9 mouse cellular contexts compared by ENCODE assay signal in genomic region chr17:86471684-86472083, GRCm38 (mm10). TPM values are rescaled to one million over a fixed set of nuclear protein-coding genes. Genes with fewer than 3 reads are reported as not detected.
DNase-seq lines count a peak whose midpoint lies in the region; ATAC-seq and TF ChIP-seq lines count a peak whose summit lies in the region.
"Had no signal": no experiment of that assay in that cellular context is flagged by ENCODE, and none has a peak within 500 bp of the region (broad histone marks: within the 10 kb centered on the region; RNA-seq: fewer than 3 reads in every experiment).

No protein-coding gene starts in this region.

- 0 out of 2 replicates have a peak, but pooled peaks cover 10% of the 10 kb centered on the region for H3K4me1 ChIP-seq in forebrain, postnatal 0 days (ENCODE audit: insufficient read depth)
- H3K4me1 ChIP-seq in forebrain, embryonic 15.5 days: peaks cover 22% of the 10 kb centered on the region
- peaks cover 7% of the 10 kb centered on the region for H3K4me1 ChIP-seq in intestine, embryonic 16.5 days (ENCODE audit: control insufficient read depth, insufficient read depth, low read length)
- H3K4me1 ChIP-seq in heart, embryonic 11.5 days (ENCODE audit: control insufficient read depth, insufficient read depth, low read length): peaks cover 28% of the 10 kb centered on the region

- TF ChIP-seq CTCF in forebrain, postnatal 0 days (IDR thresholded peaks at IDR 0.05; ENCODE audit: low read depth): peak; percentile 78

- DNase-seq in forebrain, postnatal 0 days: peak; percentile 68
- DNase-seq in A20 (ENCODE audit: low read depth, low spot score): peak; percentile 63
- peak; percentile 76 for DNase-seq in cerebellum, adult 11 months
- peak; percentile 25 for DNase-seq in retina, embryonic 14.5 days (ENCODE audit: low spot score)

- H3K9me3 ChIP-seq in forebrain, postnatal 0 days (ENCODE audit: low read length): no peaks in the 10 kb centered on the region
- H3K9me3 ChIP-seq in forebrain, embryonic 15.5 days: no peaks in the 10 kb centered on the region
- H3K9me3 ChIP-seq in intestine, embryonic 16.5 days (ENCODE audit: control insufficient read depth, low read length): no peaks in the 10 kb centered on the region
- no peaks in the 10 kb centered on the region for H3K9me3 ChIP-seq in heart, embryonic 11.5 days (replicated peaks; ENCODE audit: control insufficient read depth, low read length)

- H3K36me3 ChIP-seq in forebrain, postnatal 0 days (ENCODE audit: insufficient read depth): no peaks in the 10 kb centered on the region
- no peaks in the 10 kb centered on the region for H3K36me3 ChIP-seq in forebrain, embryonic 15.5 days
- H3K36me3 ChIP-seq in intestine, embryonic 16.5 days (ENCODE audit: control insufficient read depth, insufficient read depth, low read length): no peaks in the 10 kb centered on the region
- no peaks in the 10 kb centered on the region for H3K36me3 ChIP-seq in heart, embryonic 11.5 days (ENCODE audit: control insufficient read depth, insufficient read depth, low read length)

- no peak overlapping the region for H3K9ac ChIP-seq in forebrain, postnatal 0 days
- no peak overlapping the region for H3K9ac ChIP-seq in forebrain, embryonic 15.5 days (replicated peaks)
- H3K9ac ChIP-seq in intestine, embryonic 16.5 days (ENCODE audit: low read depth, low read length): no peak overlapping the region
- no peak overlapping the region for H3K9ac ChIP-seq in heart, embryonic 11.5 days (ENCODE audit: low read depth, low read length)

- H3K4me2 ChIP-seq in forebrain, postnatal 0 days (ENCODE audit: low read depth): no peak overlapping the region
- no peak overlapping the region for H3K4me2 ChIP-seq in forebrain, embryonic 15.5 days (replicated peaks)
- H3K4me2 ChIP-seq in intestine, embryonic 16.5 days (ENCODE audit: low read depth, low read length): no peak overlapping the region
- H3K4me2 ChIP-seq in heart, embryonic 11.5 days: no peak overlapping the region

- no peaks in the 10 kb centered on the region for H3K27me3 ChIP-seq in forebrain, postnatal 0 days (ENCODE audit: insufficient read depth, low read length)
- no peaks in the 10 kb centered on the region for H3K27me3 ChIP-seq in forebrain, embryonic 15.5 days
- no peaks in the 10 kb centered on the region for H3K27me3 ChIP-seq in intestine, embryonic 16.5 days (replicated peaks; ENCODE audit: control insufficient read depth, insufficient read depth, low read length)
- no peaks in the 10 kb centered on the region for H3K27me3 ChIP-seq in heart, embryonic 11.5 days (ENCODE audit: control insufficient read depth, insufficient read depth, low read length)

- H3K4me3 ChIP-seq in forebrain, postnatal 0 days (ENCODE audit: low read depth, low read length): no peak overlapping the region
- no peak overlapping the region for H3K4me3 ChIP-seq in forebrain, embryonic 15.5 days
- H3K4me3 ChIP-seq in intestine, embryonic 16.5 days (ENCODE audit: low read length): no peak overlapping the region
- no peak overlapping the region for H3K4me3 ChIP-seq in heart, embryonic 11.5 days (ENCODE audit: low read depth, low read length)

- 48% methylated on average over 5 of the region's 5 CpGs for WGBS in forebrain, postnatal 0 days
- WGBS in forebrain, embryonic 15.5 days: 45% methylated on average over 5 of the region's 5 CpGs
- 35% methylated on average over 5 of the region's 5 CpGs for WGBS in intestine, embryonic 16.5 days
- WGBS in heart, embryonic 11.5 days (ENCODE audit: insufficient replicate concordance): 42% methylated on average over 5 of the region's 5 CpGs

- ATAC-seq in forebrain, postnatal 0 days: peak; percentile 14; the same call in 1 of the 2 replicates
- ATAC-seq in forebrain, embryonic 15.5 days (replicated peaks): no peak
- ATAC-seq in intestine, embryonic 16.5 days: peak; percentile 31; the same call in 1 of the 2 replicates
- ATAC-seq in erythroid progenitor cell, adult 5-6 weeks (replicated peaks; ENCODE audit: low FRiP score, poor library complexity, severe bottlenecking): no peak
- no peak for ATAC-seq in heart, embryonic 11.5 days (replicated peaks; ENCODE audit: insufficient number of reproducible peaks, low FRiP score, low TSS enrichment)

- H3K27ac ChIP-seq in forebrain, postnatal 0 days (ENCODE audit: low read depth, low read length): no peak overlapping the region
- no peak overlapping the region for H3K27ac ChIP-seq in forebrain, embryonic 15.5 days (replicated peaks)
- no peak overlapping the region for H3K27ac ChIP-seq in intestine, embryonic 16.5 days (ENCODE audit: low read length)
- no peak overlapping the region for H3K27ac ChIP-seq in heart, embryonic 11.5 days (ENCODE audit: low read depth, low read length)
- H3K27ac ChIP-seq: macrophage had no signal

RNA-seq across cellular contexts. Expression of gene Gm10309, which starts 33.3 kb away (rescaled TPM):
- not detected in 2 replicates for total RNA-seq in forebrain, postnatal 0 days (2014; rRNA removed)
- 0.22 TPM in 1 of 2 replicates, not detected in the other for polyA plus RNA-seq in forebrain, postnatal 0 days (2015; fragmentation: Nextera tagmentation; extraction: Ambion mirVana)
- 0.47 and 0.65 TPM in 2 replicates for polyA plus RNA-seq in forebrain, embryonic 15.5 days (2015; fragmentation: Nextera tagmentation; extraction: Ambion mirVana)
- 0.24 and 0.37 TPM in 2 replicates for polyA plus RNA-seq in intestine, embryonic 16.5 days (2015; fragmentation: Nextera tagmentation; extraction: Ambion mirVana)
- not detected in 2 replicates for total RNA-seq in erythroid progenitor cell, adult 5-6 weeks (2015; ENCODE audit: low replicate concordance)
- total RNA-seq in erythroid progenitor cell, adult 5-6 weeks (2017; ENCODE audit: low replicate concordance): not detected in 2 replicates
- polyA plus RNA-seq in heart, embryonic 11.5 days (2014; fragmentation: Nextera tagmentation; extraction: Ambion mirVana): 0.24 TPM in 1 of 2 replicates, not detected in the other
- polyA plus RNA-seq: macrophage had no signal

Comparison
In these comparisons a context has a peak if more than half of its experiments do, and no peak if none do; other contexts are left out.
1. ATAC-seq: peak in forebrain, postnatal 0 days (single experiment) and intestine, embryonic 16.5 days (single experiment); none in forebrain, embryonic 15.5 days (single experiment), erythroid progenitor cell, adult 5-6 weeks (single experiment) and heart, embryonic 11.5 days (single experiment).
2. DNase-seq: peak in every context shown above with its lines; median percentile 76 in cerebellum, adult 11 months; 68 in forebrain, postnatal 0 days; 63 in A20; 25 in retina, embryonic 14.5 days.